Mouse (Mus musculus) liver, adult 2 months (tissue): ENCODE measurements around the gene Ralb.

Experiments used
- CTCF ChIP-seq: fragments of 200-500 bp; IDR thresholded peaks from 2 replicates; pipeline ENCODE4 v1.5.1; 2011; ENCODE audit warnings: low read depth, low read length, control low read depth
- POLR2A ChIP-seq: fragments of 200-500 bp; IDR thresholded peaks from 2 replicates; pipeline ENCODE4 v1.6.1; 2011; ENCODE audit warnings: low read length, control low read depth; ENCODE audit not compliant: insufficient read depth; ENCODE audit errors: extremely low read depth

DNA sequence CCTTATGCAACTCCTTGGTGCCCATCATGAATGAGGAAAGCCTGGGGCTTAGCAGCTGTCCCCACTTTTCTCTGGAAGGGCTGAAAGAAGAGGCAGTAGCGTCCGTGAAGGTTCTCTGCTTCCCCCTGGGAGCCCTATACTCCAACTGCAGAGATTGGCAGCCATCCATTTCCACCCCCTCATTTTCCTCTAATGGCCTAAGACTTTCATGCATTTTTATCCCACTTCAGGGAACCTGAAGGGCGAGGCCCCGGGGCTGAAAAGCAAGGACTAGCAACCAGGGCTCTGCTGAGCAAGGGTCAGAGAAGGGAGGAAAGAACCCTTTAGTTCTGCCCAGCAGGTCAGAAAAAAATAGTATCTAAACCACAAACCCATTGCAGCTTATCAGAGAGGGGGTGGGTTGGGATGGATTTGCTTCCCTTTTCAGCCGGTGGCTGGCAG is 20.4 kb upstream of the Ralb start:
- TF ChIP-seq CTCF = no peak
- no peak for TF ChIP-seq POLR2A
